Mouse (Mus musculus): ENCODE measurements at regions not wholly inside any gene's neighbourhood (a gene's known extent, or its start where the extent isn't known, plus 50 kb on each side); places are given as distances from the start of the nearest gene placed in this dataset.

GRCm38 (mm10) chr13:52047937-52048336, 201.5 kb downstream of the Gadd45g start:
- DNase-seq (ENCODE audit: low spot score in 2 of 2): no peak

- no peak for DNase-seq (ENCODE audit: low spot score in 2 of 2)
Observed at GRCm38 (mm10) chr13:52048777-52049176, 202.3 kb downstream of the Gadd45g start.

- DNase-seq (ENCODE audit: low spot score in 2 of 2): no peak
Observed at GRCm38 (mm10) chr13:52049249-52049648, 202.8 kb downstream of the Gadd45g start.

GRCm38 (mm10) chr13:52055741-52056140, 209.3 kb downstream of the Gadd45g start:
- no peak for DNase-seq (ENCODE audit: low spot score in 2 of 2)

GRCm38 (mm10) chr13:52057456-52057855, 211.0 kb downstream of the Gadd45g start:
- no peak for DNase-seq (ENCODE audit: low spot score in 2 of 2)

GRCm38 (mm10) chr13:52059756-52060417, 213.4 kb downstream of the Gadd45g start:
- no peak for DNase-seq (ENCODE audit: low spot score in 2 of 2)

GRCm38 (mm10) chr13:52060418-52060870, 214.0 kb downstream of the Gadd45g start:
- no peak for DNase-seq (ENCODE audit: low spot score in 2 of 2)

GRCm38 (mm10) chr13:52061454-52061853, 215.0 kb downstream of the Gadd45g start:
- no peak for DNase-seq (ENCODE audit: low spot score in 2 of 2)

GRCm38 (mm10) chr13:52061881-52062280, 215.4 kb downstream of the Gadd45g start:
- DNase-seq (ENCODE audit: low spot score in 2 of 2): no peak

GRCm38 (mm10) chr13:52062576-52062975, 216.1 kb downstream of the Gadd45g start:
- DNase-seq (ENCODE audit: low spot score in 2 of 2): no peak

GRCm38 (mm10) chr13:52065274-52065673, 218.8 kb downstream of the Gadd45g start:
- DNase-seq (ENCODE audit: low spot score in 2 of 2): no peak

GRCm38 (mm10) chr13:52065720-52066119, 219.2 kb downstream of the Gadd45g start:
- no peak for DNase-seq (ENCODE audit: low spot score in 2 of 2)

GRCm38 (mm10) chr13:52067048-52067447, 220.6 kb downstream of the Gadd45g start:
- no peak for DNase-seq (ENCODE audit: low spot score in 2 of 2)

- DNase-seq (ENCODE audit: low spot score in 2 of 2): no peak
Observed at GRCm38 (mm10) chr13:52068886-52069439, 222.5 kb downstream of the Gadd45g start.

- DNase-seq (ENCODE audit: low spot score in 2 of 2): no peak
Observed at GRCm38 (mm10) chr13:52069714-52070113, 223.2 kb downstream of the Gadd45g start.

GRCm38 (mm10) chr13:52070731-52071663, 224.5 kb downstream of the Gadd45g start:
- no peak for DNase-seq (ENCODE audit: low spot score in 2 of 2)

GRCm38 (mm10) chr13:52077616-52078015, 231.1 kb downstream of the Gadd45g start:
- peak; percentile 50 to 52 for DNase-seq (ENCODE audit: low spot score in 2 of 2)

- DNase-seq (ENCODE audit: low spot score in 2 of 2): no peak
Observed at GRCm38 (mm10) chr13:52078561-52078960, 232.1 kb downstream of the Gadd45g start.

GRCm38 (mm10) chr13:52079678-52080246, 233.3 kb downstream of the Gadd45g start:
- DNase-seq (ENCODE audit: low spot score in 2 of 2): peak in 1 of 2 experiments; percentile 17

GRCm38 (mm10) chr13:52083601-52084455, 237.3 kb downstream of the Gadd45g start:
- DNase-seq (ENCODE audit: low spot score in 2 of 2): no peak

GRCm38 (mm10) chr13:52085110-52085509, 238.6 kb downstream of the Gadd45g start:
- no peak for DNase-seq (ENCODE audit: low spot score in 2 of 2)
